Mouse (Mus musculus): Measurements from ENCODE around the gene Ddah2. TPM values are rescaled to one million over a fixed set of nuclear protein-coding genes. Genes with fewer than 3 reads are reported as not detected.

Ddah2 gene
- 227 and 244 TPM in 2 replicates for polyA plus RNA-seq (2015; fragmentation: Nextera tagmentation; extraction: Ambion mirVana)

DNA sequence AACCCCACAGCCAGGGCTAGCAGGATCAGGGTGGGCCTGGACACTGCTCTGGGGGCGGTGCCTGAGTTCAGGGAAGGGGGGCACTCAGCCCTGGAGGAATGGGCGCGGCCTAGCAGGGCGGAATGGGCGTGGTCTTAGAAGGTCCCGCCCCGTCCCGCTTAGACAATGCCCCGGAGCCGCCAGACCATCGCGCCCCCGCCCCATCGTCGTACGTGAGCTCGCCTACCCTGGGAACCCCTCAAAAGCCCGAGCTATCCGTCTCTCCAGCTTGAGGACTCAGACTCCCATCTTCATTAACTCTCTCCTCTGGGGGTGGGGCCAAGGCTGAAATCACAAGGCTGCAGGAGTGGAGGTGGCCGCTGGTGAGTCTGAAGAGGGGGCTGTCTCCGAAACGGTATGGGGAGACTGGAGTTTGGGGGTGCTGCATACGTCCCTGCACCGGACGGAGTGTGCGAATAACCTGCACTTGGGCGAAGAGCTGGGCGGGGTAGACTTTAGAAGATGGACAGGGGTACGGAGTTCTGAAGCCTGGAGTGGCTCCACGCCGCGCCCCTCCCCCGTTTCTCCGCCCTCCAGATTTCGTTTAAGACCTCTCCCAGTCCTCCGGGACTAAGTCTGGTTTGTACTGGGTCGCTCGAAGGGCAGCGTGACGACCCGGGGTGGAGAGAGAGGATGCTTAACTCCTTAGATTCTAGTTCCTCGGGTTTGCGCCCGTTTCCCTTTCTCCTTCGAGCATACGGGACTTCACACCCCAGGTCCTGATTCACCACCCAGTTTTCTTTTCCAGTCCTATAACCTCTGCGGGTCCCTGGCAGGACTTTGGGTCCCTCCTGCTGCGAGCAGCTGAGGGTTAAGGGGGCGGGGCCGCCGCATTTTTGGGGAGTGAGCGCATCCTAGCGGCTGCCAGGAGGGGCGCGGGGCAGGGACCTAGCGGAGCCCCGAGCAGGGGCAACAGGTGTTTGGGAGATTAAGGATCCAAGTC lies at the start of gene Ddah2:
Gene Ddah2, plus strand, starts transcription at position 125 of the 982 bp plus-strand sequence.
- no peaks in the 10 kb centered on the region for H3K9me3 ChIP-seq (replicated peaks; ENCODE audit: low read length)
- DNase-seq (ENCODE audit: low spot score): peak; percentile 98
- peaks cover 8% of the 10 kb centered on the region for H3K4me1 ChIP-seq (replicated peaks; ENCODE audit: insufficient read depth, low read length)
- peak within 1 kb of the TSS; percentile 77 for H3K4me3 ChIP-seq (replicated peaks; ENCODE audit: low read depth, low read length)
- no peaks in the 10 kb centered on the region for H3K27me3 ChIP-seq (ENCODE audit: insufficient read depth, low read length)
- H3K4me2 ChIP-seq (ENCODE audit: low read length): peak within 1 kb of the TSS; percentile 94
- peaks cover 34% of the 10 kb centered on the region for H3K36me3 ChIP-seq (ENCODE audit: insufficient read depth, low read length)
- WGBS: under 1% methylated on average over 57 of the region's 57 CpGs
- ATAC-seq (replicated peaks; ENCODE audit: low FRiP score, low read depth): peak; percentile 90
- peak within 1 kb of the TSS; percentile 77 for H3K9ac ChIP-seq (ENCODE audit: low read depth, low read length)
- peak within 1 kb of the TSS; percentile 94 for H3K27ac ChIP-seq
- peak; percentile 78 for TF ChIP-seq CTCF (IDR thresholded peaks at IDR 0.05; ENCODE audit: low read depth)

DNA sequence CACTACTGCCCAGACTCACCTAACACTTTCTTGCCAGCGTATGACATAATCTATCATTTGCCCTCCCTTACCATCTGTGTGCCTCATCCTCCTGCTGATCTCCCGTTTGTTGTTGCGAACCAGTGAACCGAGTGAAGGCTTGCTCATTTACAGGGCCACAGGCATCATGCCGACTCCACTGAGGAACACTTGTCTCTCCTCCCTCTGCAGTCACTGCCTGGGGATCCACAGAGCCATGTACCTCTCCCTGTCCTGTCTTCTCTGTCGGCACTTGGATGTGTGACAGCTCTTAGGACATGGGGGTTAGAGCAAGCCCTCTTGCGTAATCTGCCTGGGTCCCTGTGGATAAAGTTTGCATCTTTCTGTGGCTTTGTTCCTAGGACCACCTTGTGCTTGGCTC lies 49.2 kb upstream of the Ddah2 start:
- 71% methylated on average over 7 of the region's 7 CpGs for whole genome bisulfite sequencing
- Histone ChIP-seq H3K4me1 (replicated peaks; ENCODE audit: insufficient read depth, low read length) (no peaks in the 10 kb centered on the region), H3K4me2 (ENCODE audit: low read length) (no peak overlapping the region), H3K27ac (no peak overlapping the region), H3K27me3 (ENCODE audit: insufficient read depth, low read length) (no peaks in the 10 kb centered on the region), H3K9me3 (replicated peaks; ENCODE audit: low read length) (no peaks in the 10 kb centered on the region), H3K9ac (ENCODE audit: low read depth, low read length) (no peak overlapping the region), H3K36me3 (ENCODE audit: insufficient read depth, low read length) (peaks cover 72% of the 10 kb centered on the region), H3K4me3 (replicated peaks; ENCODE audit: low read depth, low read length) (no peak overlapping the region)
- ATAC-seq (replicated peaks; ENCODE audit: low FRiP score, low read depth) (no peak), DNase-seq (ENCODE audit: low spot score) (no peak)
- no peak for TF ChIP-seq CTCF (IDR thresholded peaks at IDR 0.05; ENCODE audit: low read depth)

DNA sequence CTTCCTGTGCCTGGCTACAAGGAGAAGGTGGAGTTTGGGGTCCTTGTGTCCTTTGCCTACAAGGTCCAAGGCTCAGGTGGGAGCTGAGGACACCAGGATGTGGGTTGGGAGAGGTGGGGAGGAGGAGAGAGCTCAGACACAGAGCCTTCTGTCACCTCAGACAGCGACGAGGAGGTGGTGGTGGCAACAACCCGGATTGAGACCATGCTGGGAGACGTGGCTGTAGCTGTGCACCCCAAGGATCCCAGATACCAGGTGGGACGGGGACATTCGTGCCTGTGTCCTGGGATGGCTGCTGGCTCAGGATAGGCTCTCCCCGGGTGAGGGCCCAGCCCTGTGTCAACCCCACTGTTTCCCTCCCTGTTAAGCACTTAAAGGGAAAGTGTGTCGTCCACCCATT lies 47.4 kb upstream of the Ddah2 start:
- Histone ChIP-seq H3K36me3 (ENCODE audit: insufficient read depth, low read length) (peaks cover 77% of the 10 kb centered on the region), H3K4me3 (replicated peaks; ENCODE audit: low read depth, low read length) (no peak overlapping the region), H3K27me3 (ENCODE audit: insufficient read depth, low read length) (no peaks in the 10 kb centered on the region), H3K27ac (no peak overlapping the region), H3K4me1 (replicated peaks; ENCODE audit: insufficient read depth, low read length) (no peaks in the 10 kb centered on the region), H3K9me3 (replicated peaks; ENCODE audit: low read length) (no peaks in the 10 kb centered on the region), H3K4me2 (ENCODE audit: low read length) (no peak overlapping the region), H3K9ac (ENCODE audit: low read depth, low read length) (no peak overlapping the region)
- WGBS: 95% methylated on average over 8 of the region's 8 CpGs
- no peak for TF ChIP-seq CTCF (IDR thresholded peaks at IDR 0.05; ENCODE audit: low read depth)
- no peak for DNase-seq (ENCODE audit: low spot score)
- no peak for ATAC-seq (replicated peaks; ENCODE audit: low FRiP score, low read depth)

DNA sequence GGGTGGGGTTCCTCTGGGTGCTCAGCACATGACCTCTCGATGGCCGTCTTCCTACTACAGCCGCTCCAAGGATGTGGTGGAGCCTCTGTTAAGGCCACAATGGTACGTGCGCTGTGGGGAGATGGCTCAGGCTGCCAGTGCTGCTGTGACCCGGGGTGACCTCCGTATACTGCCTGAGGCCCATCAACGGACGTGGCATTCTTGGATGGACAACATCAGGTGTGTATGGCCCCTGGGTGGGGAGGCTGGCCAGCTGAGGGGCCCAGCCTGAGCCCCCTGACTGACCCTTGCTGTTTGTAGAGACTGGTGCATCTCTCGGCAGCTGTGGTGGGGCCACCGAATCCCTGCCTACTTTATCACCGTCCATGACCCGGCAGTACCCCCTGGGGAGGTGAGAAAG lies 46.4 kb upstream of the Ddah2 start:
- DNase-seq (ENCODE audit: low spot score): no peak

DNA sequence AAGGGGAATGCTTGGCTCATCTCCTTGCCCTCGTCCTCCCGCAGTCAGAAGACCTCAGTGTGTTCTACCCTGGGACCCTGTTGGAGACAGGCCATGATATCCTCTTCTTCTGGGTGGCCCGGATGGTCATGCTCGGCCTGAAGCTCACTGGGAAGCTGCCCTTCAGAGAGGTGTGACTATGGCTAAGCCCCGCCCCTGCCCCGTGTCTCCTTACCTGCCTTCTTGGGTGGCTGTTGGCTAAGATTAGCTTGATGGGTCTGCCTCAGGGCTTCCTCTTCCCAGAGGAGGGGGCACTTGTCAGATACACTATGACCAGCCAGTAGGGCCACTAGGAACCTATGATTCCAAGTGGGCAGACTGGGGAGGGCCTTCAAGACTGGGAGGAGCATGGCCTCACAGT lies 45.6 kb upstream of the Ddah2 start:
- no peak for ATAC-seq (replicated peaks; ENCODE audit: low FRiP score, low read depth)
- no peak overlapping the region for H3K9ac ChIP-seq (ENCODE audit: low read depth, low read length)

More for the DNA sequence above, 46.4 kb upstream of the Ddah2 start:
- Histone ChIP-seq H3K4me2 (ENCODE audit: low read length) (no peak overlapping the region), H3K9me3 (replicated peaks; ENCODE audit: low read length) (no peaks in the 10 kb centered on the region), H3K9ac (ENCODE audit: low read depth, low read length) (0 out of 2 replicates have a peak overlapping the region, but pooled peaks have one; percentile 18), H3K27ac (no peak overlapping the region), H3K36me3 (ENCODE audit: insufficient read depth, low read length) (peaks cover 72% of the 10 kb centered on the region), H3K4me1 (replicated peaks; ENCODE audit: insufficient read depth, low read length) (no peaks in the 10 kb centered on the region), H3K27me3 (ENCODE audit: insufficient read depth, low read length) (no peaks in the 10 kb centered on the region), H3K4me3 (replicated peaks; ENCODE audit: low read depth, low read length) (no peak overlapping the region)
- no peak for ATAC-seq (replicated peaks; ENCODE audit: low FRiP score, low read depth)
- 83% methylated on average over 13 of the region's 13 CpGs for WGBS
- TF ChIP-seq CTCF (IDR thresholded peaks at IDR 0.05; ENCODE audit: low read depth): no peak

DNA sequence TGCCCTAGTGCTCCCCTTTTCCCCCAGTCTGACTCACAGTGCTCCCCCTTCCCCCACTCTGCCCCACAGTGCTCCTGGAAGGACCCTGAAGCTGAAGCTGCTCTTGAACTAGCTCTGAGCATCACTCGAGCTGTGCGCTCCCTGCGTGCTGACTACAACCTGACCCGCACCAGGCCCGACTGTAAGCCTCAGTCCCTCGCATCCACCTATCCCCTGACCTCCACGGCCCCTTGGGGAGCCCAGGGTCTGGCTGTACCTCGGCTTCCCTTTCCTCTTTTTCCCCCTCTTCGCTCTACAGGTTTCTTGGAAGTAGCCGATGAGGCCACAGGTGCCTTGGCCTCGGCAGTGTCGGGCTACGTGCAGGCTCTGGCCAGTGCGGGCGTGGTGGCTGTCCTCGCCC lies 43.5 kb upstream of the Ddah2 start:
- no peaks in the 10 kb centered on the region for H3K4me1 ChIP-seq (replicated peaks; ENCODE audit: insufficient read depth, low read length)
- ATAC-seq (replicated peaks; ENCODE audit: low FRiP score, low read depth): no peak
- no peak overlapping the region for H3K4me2 ChIP-seq (ENCODE audit: low read length)
- H3K9me3 ChIP-seq (replicated peaks; ENCODE audit: low read length): no peaks in the 10 kb centered on the region
- 89% methylated on average over 16 of the region's 16 CpGs for WGBS
- H3K36me3 ChIP-seq (ENCODE audit: insufficient read depth, low read length): peaks cover 61% of the 10 kb centered on the region
- H3K27me3 ChIP-seq (ENCODE audit: insufficient read depth, low read length): no peaks in the 10 kb centered on the region
- no peak overlapping the region for H3K9ac ChIP-seq (ENCODE audit: low read depth, low read length)
- no peak overlapping the region for H3K4me3 ChIP-seq (replicated peaks; ENCODE audit: low read depth, low read length)
- DNase-seq (ENCODE audit: low spot score): no peak
- no peak for TF ChIP-seq CTCF (IDR thresholded peaks at IDR 0.05; ENCODE audit: low read depth)
- no peak overlapping the region for H3K27ac ChIP-seq

More for the DNA sequence above, 45.6 kb upstream of the Ddah2 start:
- H3K27ac ChIP-seq: no peak overlapping the region
- no peak overlapping the region for H3K4me3 ChIP-seq (replicated peaks; ENCODE audit: low read depth, low read length)
- no peak overlapping the region for H3K4me2 ChIP-seq (ENCODE audit: low read length)
- 76% methylated on average over 6 of the region's 6 CpGs for WGBS
- H3K9me3 ChIP-seq (replicated peaks; ENCODE audit: low read length): no peaks in the 10 kb centered on the region
- no peak for TF ChIP-seq CTCF (IDR thresholded peaks at IDR 0.05; ENCODE audit: low read depth)
- no peak for DNase-seq (ENCODE audit: low spot score)
- H3K36me3 ChIP-seq (ENCODE audit: insufficient read depth, low read length): peaks cover 65% of the 10 kb centered on the region
- H3K27me3 ChIP-seq (ENCODE audit: insufficient read depth, low read length): no peaks in the 10 kb centered on the region
- H3K4me1 ChIP-seq (replicated peaks; ENCODE audit: insufficient read depth, low read length): no peaks in the 10 kb centered on the region

Measured in kidney, postnatal 0 days (tissue).